Mouse (Mus musculus): Measurements from ENCODE around the gene Immp2l. TPM values are rescaled to one million over a fixed set of nuclear protein-coding genes. Genes with fewer than 3 reads are reported as not detected.

The Immp2l gene
- total RNA-seq, 1 experiment = 11.4 TPM

DNA sequence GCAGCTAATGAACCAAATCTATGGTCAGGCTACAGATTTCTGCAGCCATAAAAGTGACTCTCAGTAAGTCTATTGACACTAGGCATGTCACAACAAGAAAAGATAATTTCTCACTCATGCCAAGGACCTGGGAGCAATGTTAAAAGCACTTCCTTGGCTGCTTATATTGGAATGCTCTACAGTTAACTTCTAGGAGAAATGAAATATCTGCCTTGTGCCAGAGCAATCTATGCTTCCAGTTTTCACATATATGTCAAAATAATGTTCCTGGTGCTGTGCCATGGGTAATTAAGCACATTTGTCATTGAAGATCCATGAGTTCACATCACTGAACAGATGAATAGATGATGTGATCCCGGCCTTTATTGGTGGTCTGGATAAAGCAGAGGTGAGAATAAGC lies 645.6 kb downstream of the Immp2l start:
- no peak overlapping the region for H3K4me3 ChIP-seq (ENCODE audit: insufficient read depth in 1 of 2, low read depth in 1 of 2, low read length in 2 of 2, poor library complexity in 1 of 2, severe bottlenecking in 1 of 2)
- no peak overlapping the region for H3K27ac ChIP-seq (ENCODE audit: insufficient read depth, low read depth, low read length, poor library complexity, severe bottlenecking)
- no peak for DNase-seq (ENCODE audit: low read depth, low spot score)
- in situ Hi-C loops (cut with MboI; ENCODE audit: low sequenced_read_pairs in 2 of 2, unreplicated experiment in 2 of 2) = no loop called here
- H3K9me3 ChIP-seq (ENCODE audit: control insufficient read depth, insufficient read depth, low read depth, low read length) = no peaks in the 10 kb centered on the region
- H3K36me3 ChIP-seq (ENCODE audit: control insufficient read depth, insufficient read depth, low read length, poor library complexity, severe bottlenecking) = no peaks in the 10 kb centered on the region
- H3K4me1 ChIP-seq (ENCODE audit: control insufficient read depth in 2 of 2, insufficient read depth in 2 of 2, low read length in 2 of 2, poor library complexity in 1 of 2) = no peaks in the 10 kb centered on the region
- no peak overlapping the region for H3K9ac ChIP-seq (ENCODE audit: insufficient read depth, low read depth, low read length, poor library complexity, severe bottlenecking)
- TF ChIP-seq ZC3H11A (IDR thresholded peaks at IDR 0.05; ENCODE audit: borderline replicate concordance, low read depth, low read length) (no peak), CHD2 (IDR thresholded peaks at IDR 0.05; ENCODE audit: low read depth, low read length) (no peak), MAFK (IDR thresholded peaks at IDR 0.05; ENCODE audit: insufficient read depth, low read depth, low read length) (no peak), ZNF384 (IDR thresholded peaks at IDR 0.05; ENCODE audit: low read depth, low read length) (no peak), HCFC1 (IDR thresholded peaks at IDR 0.05; ENCODE audit: borderline replicate concordance, insufficient read depth, low read length) (no peak)

DNA sequence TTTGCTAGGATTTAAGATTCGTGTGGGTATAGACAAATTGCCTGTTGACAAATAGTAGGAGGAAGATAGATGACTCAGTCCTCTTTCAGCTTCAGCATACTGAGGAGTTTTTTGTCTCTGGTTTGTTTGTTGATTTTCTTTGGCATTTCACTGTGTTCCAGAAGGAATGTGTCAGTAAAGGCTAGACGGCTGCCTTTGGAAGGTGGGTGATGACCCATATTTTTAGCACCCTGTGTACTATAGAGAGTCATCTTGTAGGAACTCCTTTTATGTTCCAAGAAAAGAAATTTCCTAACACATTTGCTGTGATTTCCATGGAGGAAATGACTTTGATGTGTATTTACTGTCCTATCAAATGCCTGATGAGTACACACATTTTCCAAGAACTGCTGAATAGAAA lies 651.0 kb downstream of the Immp2l start:
- Histone ChIP-seq H3K4me1 (ENCODE audit: control insufficient read depth in 2 of 2, insufficient read depth in 2 of 2, low read length in 2 of 2, poor library complexity in 1 of 2) (no peaks in the 10 kb centered on the region), H3K9me3 (ENCODE audit: control insufficient read depth, insufficient read depth, low read depth, low read length) (no peaks in the 10 kb centered on the region), H3K9ac (ENCODE audit: insufficient read depth, low read depth, low read length, poor library complexity, severe bottlenecking) (no peak overlapping the region), H3K36me3 (ENCODE audit: control insufficient read depth, insufficient read depth, low read length, poor library complexity, severe bottlenecking) (no peaks in the 10 kb centered on the region), H3K27ac (ENCODE audit: insufficient read depth, low read depth, low read length, poor library complexity, severe bottlenecking) (no peak overlapping the region), H3K4me3 (ENCODE audit: insufficient read depth in 1 of 2, low read depth in 1 of 2, low read length in 2 of 2, poor library complexity in 1 of 2, severe bottlenecking in 1 of 2) (no peak overlapping the region)
- no peak for DNase-seq (ENCODE audit: low read depth, low spot score)
- no peak for TF ChIP-seq ZNF384 (IDR thresholded peaks at IDR 0.05; ENCODE audit: low read depth, low read length)
- TF ChIP-seq CHD2 (IDR thresholded peaks at IDR 0.05; ENCODE audit: low read depth, low read length) = no peak
- no peak for TF ChIP-seq ZC3H11A (IDR thresholded peaks at IDR 0.05; ENCODE audit: borderline replicate concordance, low read depth, low read length)
- in situ Hi-C loops (cut with MboI; ENCODE audit: low sequenced_read_pairs in 2 of 2, unreplicated experiment in 2 of 2) = no loop called here

DNA sequence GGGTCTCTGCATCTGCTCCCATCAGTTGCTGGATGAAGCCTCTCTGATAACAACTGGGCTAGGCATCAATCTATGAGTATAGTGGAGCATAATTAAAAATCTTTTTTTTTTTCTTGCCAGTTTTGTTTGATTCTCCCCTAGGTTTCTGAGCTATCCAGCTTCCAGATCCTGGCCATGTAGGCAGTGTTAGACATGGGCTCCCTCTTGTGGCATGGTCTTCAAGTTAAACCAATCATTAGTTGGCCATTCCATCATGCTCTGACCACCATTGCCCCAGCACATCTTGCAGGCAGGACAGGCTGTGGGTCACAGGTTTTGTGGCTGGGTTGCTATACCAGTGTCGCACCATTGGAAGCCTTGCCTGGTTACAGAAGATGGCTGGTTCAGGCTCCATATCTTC lies 656.3 kb downstream of the Immp2l start:
- no peaks in the 10 kb centered on the region; a peak in 1 of 4 replicates for H3K4me1 ChIP-seq (ENCODE audit: control insufficient read depth in 2 of 2, insufficient read depth in 2 of 2, low read length in 2 of 2, poor library complexity in 1 of 2)
- no peaks in the 10 kb centered on the region for H3K9me3 ChIP-seq (ENCODE audit: control insufficient read depth, insufficient read depth, low read depth, low read length)
- no peak for DNase-seq (ENCODE audit: low read depth, low spot score)
- no peaks in the 10 kb centered on the region for H3K36me3 ChIP-seq (ENCODE audit: control insufficient read depth, insufficient read depth, low read length, poor library complexity, severe bottlenecking)
- no peak for TF ChIP-seq HCFC1 (IDR thresholded peaks at IDR 0.05; ENCODE audit: borderline replicate concordance, insufficient read depth, low read length)
- TF ChIP-seq ZC3H11A (IDR thresholded peaks at IDR 0.05; ENCODE audit: borderline replicate concordance, low read depth, low read length) = peak; percentile 20; the same call in 1 of the 2 replicates
- H3K27ac ChIP-seq (ENCODE audit: insufficient read depth, low read depth, low read length, poor library complexity, severe bottlenecking) = no peak overlapping the region
- H3K9ac ChIP-seq (ENCODE audit: insufficient read depth, low read depth, low read length, poor library complexity, severe bottlenecking) = no peak overlapping the region
- no peak overlapping the region for H3K4me3 ChIP-seq (ENCODE audit: insufficient read depth in 1 of 2, low read depth in 1 of 2, low read length in 2 of 2, poor library complexity in 1 of 2, severe bottlenecking in 1 of 2)
- in situ Hi-C loops (cut with MboI; ENCODE audit: low sequenced_read_pairs in 2 of 2, unreplicated experiment in 2 of 2) = no loop called here

DNA sequence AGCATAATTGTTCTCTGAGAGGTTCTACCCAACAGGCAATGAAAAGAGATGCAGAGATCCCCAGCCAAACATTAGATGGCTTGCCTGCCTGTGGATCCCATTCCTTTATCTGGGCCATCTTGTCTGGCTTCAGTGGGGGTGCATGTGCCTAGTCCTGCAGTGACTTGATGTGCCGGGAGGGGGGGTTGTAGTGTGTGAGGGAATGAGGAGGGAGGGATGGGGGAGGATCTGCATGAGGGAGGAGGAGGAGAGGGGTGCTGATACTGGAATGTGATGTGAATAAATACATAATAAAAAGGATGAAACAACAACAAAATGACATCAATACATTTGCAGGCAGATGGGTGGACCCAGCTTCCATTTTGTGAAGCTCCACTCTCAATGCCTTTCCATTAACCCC lies 658.3 kb downstream of the Immp2l start:
- Histone ChIP-seq H3K4me3 (ENCODE audit: insufficient read depth in 1 of 2, low read depth in 1 of 2, low read length in 2 of 2, poor library complexity in 1 of 2, severe bottlenecking in 1 of 2) (no peak overlapping the region), H3K4me1 (ENCODE audit: control insufficient read depth in 2 of 2, insufficient read depth in 2 of 2, low read length in 2 of 2, poor library complexity in 1 of 2) (no peaks in the 10 kb centered on the region; a peak in 1 of 4 replicates), H3K27ac (ENCODE audit: insufficient read depth, low read depth, low read length, poor library complexity, severe bottlenecking) (no peak overlapping the region), H3K9me3 (ENCODE audit: control insufficient read depth, insufficient read depth, low read depth, low read length) (no peaks in the 10 kb centered on the region), H3K9ac (ENCODE audit: insufficient read depth, low read depth, low read length, poor library complexity, severe bottlenecking) (no peak overlapping the region), H3K36me3 (ENCODE audit: control insufficient read depth, insufficient read depth, low read length, poor library complexity, severe bottlenecking) (no peaks in the 10 kb centered on the region)
- TF ChIP-seq MAFK (IDR thresholded peaks at IDR 0.05; ENCODE audit: insufficient read depth, low read depth, low read length) = no peak
- no peak for TF ChIP-seq CHD2 (IDR thresholded peaks at IDR 0.05; ENCODE audit: low read depth, low read length)
- TF ChIP-seq ZNF384 (IDR thresholded peaks at IDR 0.05; ENCODE audit: low read depth, low read length) = no peak
- no peak for TF ChIP-seq HCFC1 (IDR thresholded peaks at IDR 0.05; ENCODE audit: borderline replicate concordance, insufficient read depth, low read length)
- no peak for TF ChIP-seq ZC3H11A (IDR thresholded peaks at IDR 0.05; ENCODE audit: borderline replicate concordance, low read depth, low read length)
- no peak for DNase-seq (ENCODE audit: low read depth, low spot score)
- in situ Hi-C loops (cut with MboI; ENCODE audit: low sequenced_read_pairs in 2 of 2, unreplicated experiment in 2 of 2) = no loop called here

DNA sequence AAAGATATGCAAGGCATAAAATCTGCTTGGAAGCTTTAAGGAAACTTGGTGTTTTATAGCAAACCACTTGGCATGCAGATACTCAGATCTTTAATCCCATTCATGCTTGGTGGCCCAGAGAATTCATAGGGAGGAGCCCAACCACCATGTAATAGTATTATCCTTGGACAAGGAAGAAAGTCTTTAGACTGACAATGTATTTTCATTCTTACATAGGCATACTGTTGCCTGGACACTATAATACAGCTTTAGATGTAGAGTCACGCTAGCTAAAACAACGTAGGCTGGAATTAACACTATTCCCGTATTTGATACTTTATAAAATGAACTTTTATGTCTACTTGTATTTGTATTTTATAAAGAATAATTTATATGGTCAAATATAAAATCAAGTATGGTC lies 665.9 kb downstream of the Immp2l start:
- TF ChIP-seq CHD2 (IDR thresholded peaks at IDR 0.05; ENCODE audit: low read depth, low read length) (no peak), HCFC1 (IDR thresholded peaks at IDR 0.05; ENCODE audit: borderline replicate concordance, insufficient read depth, low read length) (no peak), ZNF384 (IDR thresholded peaks at IDR 0.05; ENCODE audit: low read depth, low read length) (no peak), MAFK (IDR thresholded peaks at IDR 0.05; ENCODE audit: insufficient read depth, low read depth, low read length) (no peak)
- Histone ChIP-seq H3K4me3 (ENCODE audit: insufficient read depth in 1 of 2, low read depth in 1 of 2, low read length in 2 of 2, poor library complexity in 1 of 2, severe bottlenecking in 1 of 2) (no peak overlapping the region), H3K27ac (ENCODE audit: insufficient read depth, low read depth, low read length, poor library complexity, severe bottlenecking) (no peak overlapping the region), H3K4me1 (ENCODE audit: control insufficient read depth in 2 of 2, insufficient read depth in 2 of 2, low read length in 2 of 2, poor library complexity in 1 of 2) (peaks cover 0 to 8% of the 10 kb centered on the region in 2 experiments; a peak in 1 of 4 replicates), H3K36me3 (ENCODE audit: control insufficient read depth, insufficient read depth, low read length, poor library complexity, severe bottlenecking) (no peaks in the 10 kb centered on the region), H3K9me3 (ENCODE audit: control insufficient read depth, insufficient read depth, low read depth, low read length) (no peaks in the 10 kb centered on the region), H3K9ac (ENCODE audit: insufficient read depth, low read depth, low read length, poor library complexity, severe bottlenecking) (no peak overlapping the region)
- DNase-seq (ENCODE audit: low read depth, low spot score) = no peak
- in situ Hi-C loops (cut with MboI; ENCODE audit: low sequenced_read_pairs in 2 of 2, unreplicated experiment in 2 of 2) = no loop called here

Data from ES-E14 (cell line).